Mouse (Mus musculus) heart, adult 2 months (tissue): ENCODE measurements around the gene Spint5.

Source experiments
- CTCF ChIP-seq: fragments of 200-600 bp; IDR thresholded peaks from 2 replicates; pipeline ENCODE4 v1.8.1; 2022; ENCODE audit warnings: antibody characterized with exemption, mild to moderate bottlenecking, moderate library complexity
- EP300 ChIP-seq: fragments of 200-500 bp; IDR thresholded peaks from 2 replicates; pipeline ENCODE4 v1.6.1; 2011; ENCODE audit warnings: low read depth, low read length, control low read depth; ENCODE audit not compliant: insufficient read depth
- POLR2A ChIP-seq: fragments of 200-500 bp; IDR thresholded peaks from 2 replicates; pipeline ENCODE4 v1.6.1; 2011; ENCODE audit warnings: mild to moderate bottlenecking, low read depth, low read length, control low read depth; ENCODE audit not compliant: insufficient read depth

- no peak for TF ChIP-seq CTCF
- 0 out of 2 replicates have a peak, but pooled peaks have one; percentile 10 for TF ChIP-seq POLR2A
- TF ChIP-seq EP300: no peak
Measured at GRCm38 (mm10) chr2:164762593-164762992, 47.5 kb downstream of the Spint5 start.
